In genomic region chr15:50498716-50499115, GRCm38 (mm10) we compare ENCODE assay signal across 17 mouse cellular contexts.
"Had no signal": no experiment of that assay in that cellular context is flagged by ENCODE, and none has a peak within 500 bp of the region (broad histone marks: within the 10 kb centered on the region; RNA-seq: fewer than 3 reads in every experiment).

No protein-coding gene starts in this region.

- DNase-seq: lung, adult 18-20 months; lung, embryonic 14.5 days; lung, postnatal 10 days; lung, postnatal 4 days; midbrain, embryonic 14.5 days; right cerebral cortex, postnatal 14 days; thymus, adult 2 months; thymus, postnatal 25 days; thymus, postnatal 4 days had no signal

- H3K4me3 ChIP-seq: liver, embryonic 15.5 days; megakaryocyte, embryonic 14.5 days; midbrain, embryonic 10.5 days; midbrain, embryonic 12.5 days; neural tube, embryonic 12.5 days; stomach, embryonic 15.5 days had no signal

- ATAC-seq: midbrain, embryonic 16.5 days had no signal

- H3K9ac ChIP-seq: liver, embryonic 15.5 days; lung, embryonic 14.5 days; midbrain, embryonic 12.5 days; neural tube, embryonic 12.5 days; stomach, embryonic 15.5 days had no signal

- H3K27ac ChIP-seq: liver, embryonic 15.5 days; midbrain, embryonic 10.5 days; midbrain, embryonic 12.5 days; neural tube, embryonic 12.5 days; stomach, embryonic 15.5 days; stomach, postnatal 0 days had no signal

- H3K27me3 ChIP-seq: liver, embryonic 15.5 days; megakaryocyte, embryonic 14.5 days; midbrain, embryonic 12.5 days; neural tube, embryonic 12.5 days; stomach, embryonic 15.5 days had no signal

- H3K9me3 ChIP-seq: liver, embryonic 15.5 days; midbrain, embryonic 10.5 days; midbrain, embryonic 12.5 days; neural tube, embryonic 12.5 days; stomach, embryonic 15.5 days had no signal

- H3K36me3 ChIP-seq: liver, embryonic 15.5 days; midbrain, embryonic 10.5 days; midbrain, embryonic 12.5 days; neural tube, embryonic 12.5 days; stomach, embryonic 15.5 days had no signal

- H3K4me2 ChIP-seq: liver, embryonic 15.5 days; lung, embryonic 14.5 days; midbrain, embryonic 12.5 days; neural tube, embryonic 12.5 days; stomach, embryonic 15.5 days had no signal

- H3K4me1 ChIP-seq: midbrain, embryonic 10.5 days; midbrain, embryonic 12.5 days; neural tube, embryonic 12.5 days; stomach, embryonic 15.5 days had no signal
